Mouse (Mus musculus) midbrain, embryonic 11.5 days (tissue): ENCODE measurements around the gene Leng9. TPM values are rescaled to one million over a fixed set of nuclear protein-coding genes. Genes with fewer than 3 reads are reported as not detected.

Experiments used
- ATAC-seq: fragments of 200-750 bp; cut with Nextera tagmentation; 2 replicates; pipeline ENCODE4 v1.8.0; 2017; ENCODE audit warnings: moderate TSS enrichment, moderate library complexity; ENCODE audit not compliant: low FRiP score
- DNase-seq: peaks from one replicate; pipeline ENCODE4 v3.0.0; 2015; ENCODE audit warnings: low spot score; ENCODE audit errors: missing footprints
- H3K27ac ChIP-seq: fragments of 300-500 bp; sonication (generic); 2 replicates; pipeline ENCODE4 v1.5.1; 2014; ENCODE audit warnings: low read depth, low read length
- H3K27me3 ChIP-seq: fragments of 300-500 bp; sonication (generic); 2 replicates; pipeline ENCODE4 v1.6.1; 2014; ENCODE audit warnings: mild to moderate bottlenecking, low read length, moderate library complexity, mixed read lengths; ENCODE audit not compliant: control insufficient read depth, insufficient read depth
- H3K36me3 ChIP-seq: fragments of 300-500 bp; sonication (generic); 2 replicates; pipeline ENCODE4 v1.6.1; 2014; ENCODE audit warnings: mild to moderate bottlenecking, low read length, moderate library complexity, mixed read lengths; ENCODE audit not compliant: control insufficient read depth, insufficient read depth
- H3K4me1 ChIP-seq: fragments of 300-500 bp; sonication (generic); 2 replicates; pipeline ENCODE4 v1.6.1; 2014; ENCODE audit warnings: low read length; ENCODE audit not compliant: control insufficient read depth, insufficient read depth
- H3K4me2 ChIP-seq: fragments of 300-500 bp; sonication (generic); 2 replicates; pipeline ENCODE4 v1.6.1; 2014; ENCODE audit warnings: mild to moderate bottlenecking, moderate library complexity
- H3K4me3 ChIP-seq: fragments of 300-500 bp; sonication (generic); 2 replicates; pipeline ENCODE4 v1.5.1; 2014; ENCODE audit warnings: low read depth, low read length
- H3K9ac ChIP-seq: fragments of 300-500 bp; sonication (generic); 2 replicates; pipeline ENCODE4 v1.6.1; 2014; ENCODE audit warnings: low read length
- H3K9me3 ChIP-seq: fragments of 300-500 bp; sonication (generic); 2 replicates; pipeline ENCODE4 v1.6.1; 2016; ENCODE audit warnings: low read length; ENCODE audit not compliant: control insufficient read depth
- WGBS: fragments of 180-500 bp; shearing (Covaris S2); extraction: QIAGEN DNeasy Blood & Tissue Kit; methylation state at CpG from one replicate; pipeline ENCODE4 v1.1.7; 2014; 5-methylcytosine and 5-hydroxymethylcytosine counted together
- polyA plus RNA-seq: library from polyadenylated mRNA; unstranded; fragments of >200 nt; fragmentation: Nextera tagmentation; extraction: Ambion mirVana; gene quantifications from 2 replicates; pipeline ENCODE4 v1.2.1, GENCODE M21; 2014

Gene Leng9
- polyA plus RNA-seq, 1 experiment from 2014 or later: 2.0 TPM

DNA sequence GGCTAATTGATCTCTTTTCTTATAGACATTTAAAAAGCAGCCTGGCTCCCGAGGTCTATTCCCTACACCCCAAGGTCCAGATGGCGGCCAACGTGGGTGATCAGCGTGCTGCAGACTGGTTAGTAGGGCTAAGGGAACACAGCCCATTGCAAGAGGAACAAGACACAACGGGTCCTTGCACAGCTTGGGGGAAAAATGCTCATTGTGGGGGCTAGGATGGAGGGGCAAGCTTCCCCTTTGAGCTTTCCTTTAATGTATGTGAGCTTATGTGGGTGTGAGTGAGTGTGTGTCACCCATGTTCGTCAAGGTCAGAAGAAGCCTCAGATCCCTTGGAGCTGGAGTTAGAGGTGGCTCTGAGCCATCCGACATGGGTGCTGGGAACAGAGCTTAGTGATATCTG is 11.5 kb downstream of the Leng9 start:
- H3K36me3 ChIP-seq: peaks cover 40% of the 10 kb centered on the region
- H3K9ac ChIP-seq: no peak overlapping the region
- peaks cover 7% of the 10 kb centered on the region for H3K4me1 ChIP-seq
- no peaks in the 10 kb centered on the region for H3K27me3 ChIP-seq
- WGBS: 91% methylated on average over 7 of the region's 7 CpGs
- ATAC-seq: no peak
- no peak overlapping the region for H3K27ac ChIP-seq
- H3K4me2 ChIP-seq: no peak overlapping the region
- no peak overlapping the region for H3K4me3 ChIP-seq
- no peaks in the 10 kb centered on the region for H3K9me3 ChIP-seq
- DNase-seq: peak; percentile 66

GRCm38 (mm10) chr7:4138181-4138580 is 12.0 kb downstream of the Leng9 start:
- Histone ChIP-seq H3K36me3 (peaks cover 35% of the 10 kb centered on the region), H3K4me2 (peak overlapping the region; percentile 85), H3K9me3 (no peaks in the 10 kb centered on the region), H3K4me1 (peaks cover 7% of the 10 kb centered on the region), H3K4me3 (peak overlapping the region; percentile 78; the same call in 1 of the 2 replicates), H3K27me3 (no peaks in the 10 kb centered on the region), H3K27ac (no peak overlapping the region), H3K9ac (peak overlapping the region; percentile 85)
- DNase-seq (peak; percentile 53), ATAC-seq (no peak)
- WGBS: 79% methylated on average over 2 of the region's 2 CpGs

DNA sequence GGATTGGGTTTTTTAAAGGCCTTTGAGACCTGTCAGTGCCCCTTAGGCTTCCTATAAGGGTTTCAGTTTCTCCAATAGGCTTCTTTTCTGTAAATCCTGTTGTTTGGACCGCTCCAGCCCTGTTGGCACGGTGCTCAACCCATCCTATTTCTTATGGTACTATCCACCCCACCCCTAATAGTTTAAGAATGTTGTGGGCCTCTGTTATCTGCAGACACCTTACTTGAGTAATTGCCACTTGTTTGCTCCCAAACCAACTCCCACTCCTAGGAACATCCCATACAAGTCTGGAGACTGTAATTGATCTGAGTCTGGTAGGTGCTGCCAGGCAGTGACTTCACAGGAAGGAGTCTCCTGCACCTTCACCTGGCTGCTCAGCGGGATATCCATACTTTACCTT is 12.4 kb downstream of the Leng9 start:
- DNase-seq (peak; percentile 67), ATAC-seq (peak; percentile 0; the same call in 1 of the 2 replicates)
- H3K4me2 ChIP-seq: peak overlapping the region; percentile 85
- H3K9ac ChIP-seq: peak overlapping the region; percentile 85
- H3K36me3 ChIP-seq: peaks cover 32% of the 10 kb centered on the region
- peaks cover 7% of the 10 kb centered on the region for H3K4me1 ChIP-seq
- no peaks in the 10 kb centered on the region for H3K27me3 ChIP-seq
- H3K4me3 ChIP-seq: peak overlapping the region; percentile 78
- H3K27ac ChIP-seq: peak overlapping the region; percentile 86; the same call in 1 of the 2 replicates
- no peaks in the 10 kb centered on the region for H3K9me3 ChIP-seq
- WGBS: 49% methylated on average over 3 of the region's 3 CpGs

DNA sequence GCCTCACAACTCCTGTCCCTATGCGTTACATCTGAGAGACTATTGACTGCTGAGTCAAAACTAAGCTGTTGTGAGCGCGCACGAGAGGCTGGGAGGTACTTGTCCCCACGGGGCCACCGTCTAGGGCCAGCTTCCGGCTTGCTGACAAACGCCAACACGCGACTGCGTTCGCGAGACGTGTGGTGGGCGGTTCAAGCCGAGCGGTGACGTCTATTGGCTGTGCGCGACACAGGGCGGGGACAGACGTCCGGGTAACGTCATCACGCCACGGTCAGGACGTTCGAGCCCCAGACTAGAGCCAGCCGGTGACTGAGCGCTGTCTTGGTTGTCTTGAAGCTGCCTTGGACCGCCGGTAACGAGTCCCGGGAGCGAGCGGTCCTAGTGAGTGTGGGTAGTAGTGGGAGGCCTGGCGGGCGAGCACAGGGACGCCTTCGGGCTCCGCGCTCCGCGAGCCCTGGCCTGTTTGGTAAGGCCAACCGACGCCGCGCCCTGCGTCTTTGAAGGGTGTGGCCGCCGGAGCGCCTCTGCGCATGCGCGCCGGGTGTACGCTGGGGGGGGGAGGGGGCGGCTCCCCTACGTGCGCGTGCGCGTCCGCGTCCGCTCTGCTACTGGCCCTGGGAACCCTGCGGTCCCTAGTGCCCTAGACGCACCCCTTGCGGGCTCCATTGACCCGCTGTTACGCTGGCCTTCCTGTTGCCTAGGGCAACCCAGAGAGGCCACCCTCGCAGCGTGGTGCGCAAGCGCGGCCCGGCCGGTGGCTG is 13.2 kb downstream of the Leng9 start, which contains the start of gene Leng8:
TSS of gene Leng8 (plus strand) at position 269 of the 761 bp plus-strand sequence.
- H3K4me3 ChIP-seq: peak within 1 kb of the TSS; percentile 78
- ATAC-seq (peak; percentile 99), DNase-seq (peak; percentile 99)
- no peaks in the 10 kb centered on the region for H3K27me3 ChIP-seq
- H3K27ac ChIP-seq: peak within 1 kb of the TSS; percentile 86
- H3K4me1 ChIP-seq: peaks cover 7% of the 10 kb centered on the region
- peak within 1 kb of the TSS; percentile 85 for H3K4me2 ChIP-seq
- peaks cover 30% of the 10 kb centered on the region for H3K36me3 ChIP-seq
- H3K9ac ChIP-seq: peak within 1 kb of the TSS; percentile 85
- under 1% methylated on average over 77 of the region's 78 CpGs for WGBS
- H3K9me3 ChIP-seq: no peaks in the 10 kb centered on the region

GRCm38 (mm10) chr7:4136404-4136770 is 13.8 kb downstream of the Leng9 start:
- under 1% methylated on average over 16 of the region's 16 CpGs for WGBS
- peak overlapping the region; percentile 70 for H3K4me2 ChIP-seq
- peak overlapping the region; percentile 52; the same call in 1 of the 2 replicates for H3K27ac ChIP-seq
- peaks cover 7% of the 10 kb centered on the region for H3K4me1 ChIP-seq
- no peak for DNase-seq
- H3K9ac ChIP-seq: peak overlapping the region; percentile 85
- peak; percentile 47 for ATAC-seq
- H3K9me3 ChIP-seq: no peaks in the 10 kb centered on the region
- peak overlapping the region; percentile 78 for H3K4me3 ChIP-seq
- peaks cover 24% of the 10 kb centered on the region for H3K36me3 ChIP-seq
- no peaks in the 10 kb centered on the region for H3K27me3 ChIP-seq

DNA sequence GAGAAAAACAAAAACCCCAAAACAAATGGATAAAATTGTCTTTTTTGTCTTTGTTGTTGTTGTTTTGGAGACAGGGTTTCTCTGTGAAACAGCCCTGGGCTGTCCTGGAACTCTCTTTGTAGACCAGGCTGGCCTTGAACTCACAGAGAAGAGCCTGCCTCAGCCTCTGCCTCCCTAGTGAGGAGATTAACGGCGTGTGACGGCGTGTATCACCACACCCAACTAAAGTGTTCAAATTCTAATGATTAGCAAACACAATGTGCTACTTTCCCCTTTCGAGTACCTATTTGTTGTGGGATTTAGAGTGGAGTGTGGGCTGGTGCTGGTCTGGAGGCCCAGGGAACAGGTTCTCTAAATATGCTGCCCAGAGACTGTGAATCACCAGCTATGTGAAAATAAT is 15.3 kb downstream of the Leng9 start:
- H3K36me3 ChIP-seq: peaks cover 15% of the 10 kb centered on the region
- no peak overlapping the region for H3K4me3 ChIP-seq
- no peaks in the 10 kb centered on the region for H3K27me3 ChIP-seq
- peak; percentile 6 for DNase-seq
- WGBS: 87% methylated on average over 5 of the region's 5 CpGs
- peaks cover 7% of the 10 kb centered on the region for H3K4me1 ChIP-seq
- H3K9me3 ChIP-seq: no peaks in the 10 kb centered on the region
- H3K9ac ChIP-seq: no peak overlapping the region
- ATAC-seq: no peak
- H3K27ac ChIP-seq: no peak overlapping the region
- no peak overlapping the region for H3K4me2 ChIP-seq

DNA sequence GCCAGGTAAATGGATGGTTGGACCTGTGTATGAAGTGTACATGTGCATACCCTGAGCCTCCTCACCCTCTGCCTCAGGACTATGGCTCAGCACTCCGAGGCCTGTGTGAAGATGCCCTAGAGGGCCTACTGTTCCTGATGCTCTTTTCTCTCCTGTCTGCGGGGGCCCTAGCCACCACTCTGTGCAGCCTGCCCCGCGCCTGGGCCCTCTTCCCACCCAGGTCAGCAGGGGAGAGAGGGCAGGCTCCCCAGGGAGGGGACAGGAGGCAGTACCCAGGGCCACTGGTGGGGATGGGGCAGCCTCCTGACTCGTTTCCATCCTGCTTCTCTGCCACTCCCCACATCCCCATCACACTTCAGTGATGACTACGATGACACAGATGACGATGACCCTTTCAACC is 17.2 kb downstream of the Leng9 start:
- Histone ChIP-seq H3K27ac (no peak overlapping the region), H3K4me2 (no peak overlapping the region), H3K27me3 (no peaks in the 10 kb centered on the region), H3K36me3 (peaks cover 7% of the 10 kb centered on the region), H3K9me3 (no peaks in the 10 kb centered on the region), H3K9ac (no peak overlapping the region), H3K4me1 (peaks cover 6% of the 10 kb centered on the region), H3K4me3 (no peak overlapping the region)
- peak; percentile 12 for DNase-seq
- 88% methylated on average over 6 of the region's 7 CpGs for WGBS
- ATAC-seq: no peak

- Histone ChIP-seq H3K4me3 (no peak overlapping the region), H3K27me3 (no peaks in the 10 kb centered on the region), H3K9ac (no peak overlapping the region; the same call in 1 of the 2 replicates), H3K4me2 (no peak overlapping the region), H3K27ac (no peak overlapping the region), H3K9me3 (no peaks in the 10 kb centered on the region), H3K36me3 (peaks cover 11% of the 10 kb centered on the region), H3K4me1 (peaks cover 2% of the 10 kb centered on the region; the same call in 1 of the 2 replicates)
- DNase-seq: peak; percentile 23
- no peak for ATAC-seq
- WGBS: 92% methylated on average over 3 of the region's 3 CpGs
These were observed 17.6 kb downstream of the Leng9 start for GRCm38 (mm10) chr7:4132581-4132980.

GRCm38 (mm10) chr7:4131964-4132363 is 18.2 kb downstream of the Leng9 start:
- Histone ChIP-seq H3K4me2 (no peak overlapping the region), H3K9me3 (no peaks in the 10 kb centered on the region), H3K27ac (no peak overlapping the region), H3K4me3 (no peak overlapping the region), H3K36me3 (peaks cover 11% of the 10 kb centered on the region), H3K27me3 (no peaks in the 10 kb centered on the region), H3K4me1 (peaks cover 2% of the 10 kb centered on the region; the same call in 1 of the 2 replicates), H3K9ac (no peak overlapping the region)
- DNase-seq: peak; percentile 23
- ATAC-seq: no peak
- 92% methylated on average over 8 of the region's 8 CpGs for WGBS
